Mouse (Mus musculus): ENCODE results near the gene Sema3d.

Sema3d gene

DNA sequence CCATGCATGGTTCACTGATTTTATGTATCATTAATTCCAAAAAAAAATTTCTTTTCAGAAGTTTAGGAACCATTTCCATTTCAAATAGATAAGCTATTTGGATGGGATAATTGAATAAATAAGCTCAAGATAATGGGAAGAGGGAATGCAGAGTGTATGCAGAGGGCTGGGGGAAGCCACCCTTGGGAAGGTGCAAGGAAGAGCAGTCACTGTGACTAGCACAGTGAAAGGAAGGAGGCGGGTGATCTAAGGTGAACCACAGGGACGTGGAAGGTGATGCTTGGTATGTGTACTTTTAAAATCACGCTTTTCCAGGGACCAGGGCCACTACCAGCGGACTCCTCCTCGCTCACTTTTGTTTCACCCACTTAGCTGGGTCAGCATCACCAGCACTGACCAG is 115.9 kb downstream of the Sema3d start:
- no peak for DNase-seq (ENCODE audit: low spot score in 2 of 2)

- DNase-seq (ENCODE audit: low spot score in 2 of 2): no peak
These were observed 116.8 kb downstream of the Sema3d start for GRCm38 (mm10) chr5:12499791-12500504.

DNA sequence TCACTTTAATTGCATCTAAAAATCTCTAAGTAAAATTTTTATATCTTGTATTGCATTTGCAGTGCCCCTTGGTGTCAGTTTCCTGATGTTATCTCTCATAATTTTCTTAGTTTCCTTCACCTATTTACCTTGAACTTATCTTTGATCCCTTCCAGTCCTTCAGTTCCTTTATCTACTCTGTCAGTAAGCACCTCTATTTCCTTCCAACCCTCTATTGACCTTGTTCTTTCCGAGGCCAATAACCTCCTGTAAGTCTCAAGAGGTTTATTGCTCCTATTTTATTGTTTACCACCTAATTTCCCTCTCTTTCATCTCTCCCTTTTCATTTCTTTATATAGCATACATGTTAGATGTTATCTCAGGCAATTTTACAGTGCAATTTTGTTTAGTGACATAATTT is 129.3 kb downstream of the Sema3d start:
- no peak for DNase-seq (ENCODE audit: low spot score in 2 of 2)

DNA sequence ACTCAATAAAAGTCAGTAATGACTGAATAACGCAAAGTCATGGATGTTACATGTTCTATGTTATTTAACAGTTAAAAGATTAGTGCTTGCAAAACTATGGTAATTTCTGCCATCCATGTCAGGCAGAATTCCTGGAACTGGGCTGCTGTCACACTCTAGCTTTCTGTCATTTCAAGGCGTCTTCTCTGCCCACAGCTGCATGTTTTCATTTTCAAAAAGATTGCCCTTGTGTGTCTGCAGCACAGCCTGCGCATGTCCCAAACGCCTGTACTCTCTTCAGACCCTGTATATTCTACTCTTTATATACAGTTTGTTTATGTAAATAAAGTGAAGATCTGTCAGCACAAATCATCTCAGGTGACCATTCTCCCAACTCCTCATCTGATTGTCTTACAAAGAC is 132.1 kb downstream of the Sema3d start:
- DNase-seq (ENCODE audit: low spot score in 2 of 2): no peak

DNA sequence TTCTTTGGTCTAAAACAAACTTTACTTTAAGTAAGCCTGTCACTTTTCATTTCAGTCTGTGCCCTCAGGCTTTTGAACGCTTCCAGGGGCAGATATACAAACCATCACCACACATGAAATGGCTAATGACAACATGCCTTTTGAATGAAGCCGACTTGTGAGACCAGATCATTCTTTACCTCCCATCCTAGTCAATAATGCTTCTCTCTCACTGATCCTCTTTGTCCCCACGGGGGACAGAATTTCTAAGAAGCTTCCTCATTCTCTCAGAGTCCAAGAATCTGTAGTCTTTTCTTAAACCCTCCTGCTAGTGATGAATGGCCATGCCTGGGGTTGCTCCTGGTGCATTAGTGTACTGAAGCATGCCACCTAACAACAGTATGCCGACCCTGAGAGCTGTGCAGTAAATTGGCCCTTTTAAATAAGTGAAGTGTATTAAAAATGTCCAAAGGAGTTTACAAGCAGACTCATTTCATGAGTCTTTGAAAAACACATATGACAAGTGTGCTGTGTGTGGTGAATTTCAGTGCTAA is 142.1 kb downstream of the Sema3d start:
- no peak for DNase-seq (ENCODE audit: low spot score in 2 of 2)

DNA sequence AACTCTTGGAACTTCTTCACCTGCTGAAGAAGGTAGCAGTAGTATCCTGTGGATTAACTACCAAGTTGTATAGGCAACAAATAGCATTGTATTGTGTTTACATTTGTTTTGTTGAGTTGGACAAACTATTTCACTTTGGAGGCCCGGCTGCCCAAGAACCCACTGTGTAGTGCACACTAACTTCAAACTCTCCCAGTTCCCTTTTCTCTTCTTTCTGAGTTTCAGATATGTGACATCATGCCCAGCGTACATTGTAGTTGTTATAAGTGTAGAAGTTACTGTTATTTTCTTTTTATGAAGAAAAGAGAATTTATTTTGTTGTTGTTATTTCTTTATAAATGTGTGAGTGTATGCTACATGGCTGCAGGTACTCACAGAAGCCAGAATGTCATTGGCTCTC is 145.4 kb downstream of the Sema3d start:
- no peak for DNase-seq (ENCODE audit: low spot score in 2 of 2)

DNA sequence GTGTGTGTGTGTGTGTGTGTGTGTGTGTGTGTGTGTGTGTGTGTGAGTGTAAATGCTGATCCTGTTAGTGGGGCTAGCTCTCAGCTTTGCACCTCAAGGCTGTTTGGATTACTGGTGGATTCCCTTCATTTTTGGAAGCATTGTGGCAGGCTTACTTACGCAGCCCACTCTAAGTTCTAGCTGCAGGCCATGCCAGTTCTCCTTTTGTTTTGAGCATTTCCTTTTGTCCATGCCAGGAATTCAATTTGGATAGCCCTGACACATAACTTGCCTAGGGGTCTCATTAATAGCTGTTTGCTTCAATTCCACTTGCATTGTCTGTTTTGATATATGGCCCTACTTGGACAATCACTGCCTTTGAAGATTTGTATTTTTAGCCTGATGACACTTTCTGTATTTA is 146.6 kb downstream of the Sema3d start:
- DNase-seq (ENCODE audit: low spot score in 2 of 2): no peak

- no peak for DNase-seq (ENCODE audit: low spot score in 2 of 2)
These were observed 158.1 kb downstream of the Sema3d start for GRCm38 (mm10) chr5:12541268-12541667.

DNA sequence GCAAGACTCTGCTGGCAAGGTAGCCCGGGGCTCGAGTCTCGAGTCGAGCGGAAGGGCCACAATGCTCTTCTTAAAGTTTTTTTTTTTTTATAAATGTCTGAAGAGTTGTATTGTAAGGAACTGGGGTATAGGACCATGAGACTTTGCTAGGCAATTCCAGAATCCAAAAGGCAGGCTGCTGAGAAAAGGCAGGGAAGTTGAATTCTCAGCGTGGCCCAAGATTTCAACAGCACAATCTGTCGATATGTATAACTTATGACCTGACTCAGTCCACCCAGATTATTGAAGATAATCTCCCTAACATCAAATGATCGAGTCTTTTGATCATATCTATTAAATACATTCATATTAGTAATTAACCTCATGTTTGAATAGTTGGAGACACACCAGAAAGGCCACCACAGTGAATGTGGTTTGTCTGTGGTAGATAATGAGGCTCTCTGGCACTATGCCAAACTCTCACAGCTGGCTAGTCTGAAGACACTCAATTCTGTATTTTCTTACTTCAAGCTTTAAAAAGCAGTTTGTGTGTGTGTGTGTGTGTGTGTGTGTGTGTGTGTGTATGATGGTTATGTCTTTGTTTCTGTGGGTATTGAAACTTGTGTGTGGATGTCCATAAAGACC is 166.0 kb downstream of the Sema3d start:
- DNase-seq (ENCODE audit: low spot score in 2 of 2): no peak

- DNase-seq (ENCODE audit: low spot score in 2 of 2): no peak
These were observed 172.2 kb downstream of the Sema3d start for GRCm38 (mm10) chr5:12555401-12555800.

DNA sequence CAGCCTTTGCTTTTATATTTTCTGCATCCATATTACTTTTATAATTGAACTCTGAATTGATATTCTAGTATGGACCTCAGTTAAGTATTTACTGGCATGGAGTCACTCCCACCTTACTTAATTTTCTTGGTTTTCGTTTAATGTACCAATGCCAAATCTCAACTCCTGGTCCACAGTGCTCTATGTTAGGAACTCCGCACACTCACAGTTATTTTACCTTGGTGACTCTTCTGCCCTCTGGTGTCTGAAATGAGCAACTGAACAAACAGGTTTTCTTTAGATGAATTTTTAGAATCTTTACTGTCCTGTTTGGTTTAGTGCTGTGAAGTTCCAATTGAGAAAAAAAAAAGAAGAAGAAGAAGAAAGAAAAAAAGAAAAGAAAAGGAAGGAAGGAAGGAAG is 174.7 kb downstream of the Sema3d start:
- no peak for DNase-seq (ENCODE audit: low spot score in 2 of 2)

DNA sequence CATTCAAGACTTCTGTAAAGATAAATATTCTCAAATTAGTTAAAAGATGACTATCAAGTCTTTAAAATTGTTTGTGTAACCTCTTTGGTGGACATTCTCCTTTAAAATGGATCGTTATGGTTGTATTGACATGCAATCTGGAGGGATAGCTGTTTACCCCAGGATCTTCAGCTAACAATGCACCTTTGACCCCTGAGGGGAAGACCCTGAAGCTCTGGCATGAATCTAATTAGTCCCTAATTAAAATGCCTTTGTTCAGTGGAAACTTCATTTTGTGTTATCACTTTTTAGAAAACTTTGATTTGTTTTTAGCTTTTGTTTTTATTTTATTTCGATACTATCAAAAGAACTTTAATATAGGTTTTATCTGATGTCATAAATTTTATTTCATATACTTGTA is 178.6 kb downstream of the Sema3d start:
- DNase-seq (ENCODE audit: low spot score in 2 of 2): no peak

DNA sequence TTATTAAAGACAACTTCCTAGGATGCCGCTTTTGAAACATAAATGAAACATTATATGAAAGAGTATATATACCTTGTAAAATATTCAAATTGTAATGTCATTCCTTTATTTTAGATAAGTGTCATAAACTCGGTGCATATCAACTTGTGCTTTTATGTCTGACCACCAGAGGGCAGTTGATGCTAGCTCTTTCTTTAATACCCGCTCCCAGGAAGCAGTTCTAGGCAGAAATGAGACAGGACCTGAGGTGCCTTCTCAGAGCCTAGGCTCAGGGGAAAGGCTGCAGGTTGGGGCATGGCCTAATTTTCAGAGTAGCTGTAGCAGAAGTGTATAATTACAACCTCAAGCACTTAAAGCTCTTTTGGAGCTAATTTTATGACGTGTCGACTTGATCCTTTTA is 179.0 kb downstream of the Sema3d start:
- DNase-seq (ENCODE audit: low spot score in 2 of 2): peak; percentile 15 to 28

DNA sequence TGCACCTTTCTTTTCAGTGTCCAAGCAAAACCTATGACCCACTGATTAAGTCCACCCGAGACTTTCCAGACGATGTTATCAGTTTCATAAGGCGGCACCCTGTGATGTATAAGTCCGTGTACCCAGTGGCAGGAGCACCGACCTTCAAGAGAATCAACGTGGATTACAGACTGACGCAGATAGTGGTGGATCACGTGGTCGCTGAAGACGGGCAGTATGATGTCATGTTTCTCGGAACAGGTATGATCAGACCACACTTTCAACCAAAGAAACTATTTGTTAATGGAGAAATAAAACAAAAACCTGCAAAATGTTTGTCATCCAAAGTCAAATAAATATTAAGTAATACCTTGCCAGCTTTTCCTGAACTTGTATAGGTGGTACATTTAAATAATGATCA is 179.9 kb downstream of the Sema3d start:
- no peak for DNase-seq (ENCODE audit: low spot score in 2 of 2)

DNA sequence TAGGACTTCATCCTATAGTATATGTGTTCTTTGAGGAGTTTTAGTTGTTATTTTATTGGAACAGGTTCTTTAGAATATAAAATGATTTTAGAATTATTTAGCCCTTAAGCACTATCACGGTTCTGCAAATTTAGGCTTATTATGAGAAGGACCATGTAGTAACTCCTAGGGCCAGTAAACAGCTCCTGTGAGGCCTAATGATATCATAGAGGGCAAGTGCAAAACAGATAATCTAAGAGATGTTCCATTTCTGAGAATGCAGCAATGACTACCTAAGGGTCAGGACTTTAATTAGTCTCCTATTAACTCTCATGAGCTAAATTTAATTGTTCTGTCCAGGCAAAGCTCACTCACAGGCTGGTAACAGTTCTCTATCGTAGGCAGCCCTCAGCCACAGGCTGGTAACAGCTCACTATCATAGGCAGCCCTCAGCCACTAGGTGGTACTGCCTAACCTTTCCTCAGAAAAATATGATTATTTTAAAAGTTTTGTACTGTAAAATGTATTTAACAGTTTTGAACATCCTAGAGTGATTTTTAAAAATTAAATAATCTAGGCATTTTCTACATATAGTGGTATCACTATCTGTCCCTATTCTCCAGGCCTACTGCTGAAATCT is 181.5 kb downstream of the Sema3d start:
- DNase-seq (ENCODE audit: low spot score in 2 of 2): no peak

- no peak for DNase-seq (ENCODE audit: low spot score in 2 of 2)
These were observed 183.4 kb downstream of the Sema3d start for GRCm38 (mm10) chr5:12566568-12566967.

- DNase-seq (ENCODE audit: low spot score in 2 of 2): no peak
These were observed 191.4 kb downstream of the Sema3d start for GRCm38 (mm10) chr5:12574551-12574950.

- no peak for DNase-seq (ENCODE audit: low spot score in 2 of 2)
These were observed 192.1 kb downstream of the Sema3d start for GRCm38 (mm10) chr5:12575262-12575661.

DNA sequence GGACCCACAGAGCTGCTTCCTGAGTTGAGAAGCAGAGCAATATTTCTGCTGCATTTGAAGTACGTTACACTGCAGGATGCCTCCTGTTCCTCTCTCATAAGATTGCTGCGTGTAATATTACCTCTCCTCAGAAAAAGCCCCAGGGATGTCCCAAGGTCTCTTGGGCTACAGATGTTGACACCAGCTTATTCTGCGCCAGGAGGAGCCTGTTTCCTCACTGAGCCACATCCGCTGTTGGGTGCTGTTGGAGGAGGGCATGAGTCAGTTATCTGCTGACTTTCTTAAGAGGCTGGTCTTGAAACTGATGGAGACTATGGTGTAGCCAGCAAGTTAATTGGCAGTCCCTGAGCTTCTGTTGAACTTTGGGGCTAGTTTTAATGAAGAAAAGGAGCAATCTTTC is 196.6 kb downstream of the Sema3d start:
- DNase-seq (ENCODE audit: low spot score in 2 of 2): no peak

GRCm38 (mm10) chr5:12582540-12582939 is 199.4 kb downstream of the Sema3d start:
- DNase-seq (ENCODE audit: low spot score in 2 of 2): no peak

GRCm38 (mm10) chr5:12583293-12583834 is 200.2 kb downstream of the Sema3d start:
- DNase-seq (ENCODE audit: low spot score in 2 of 2): no peak

DNA sequence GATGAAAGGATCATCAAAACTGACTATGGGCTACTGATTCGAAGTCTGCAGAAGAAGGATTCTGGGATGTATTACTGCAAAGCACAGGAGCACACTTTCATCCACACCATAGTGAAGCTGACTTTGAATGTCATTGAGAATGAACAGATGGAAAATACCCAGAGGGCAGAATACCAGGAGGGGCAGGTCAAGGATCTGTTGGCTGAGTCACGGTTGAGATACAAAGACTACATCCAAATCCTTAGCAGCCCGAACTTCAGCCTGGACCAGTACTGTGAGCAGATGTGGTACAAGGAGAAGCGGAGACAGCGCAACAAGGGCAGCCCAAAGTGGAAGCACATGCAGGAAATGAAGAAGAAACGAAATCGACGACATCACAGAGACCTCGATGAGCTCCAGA is 201.7 kb downstream of the Sema3d start:
- no peak for DNase-seq (ENCODE audit: low spot score in 2 of 2)

Data from right cerebral cortex, postnatal 36 days (tissue).